Mouse (Mus musculus): Measurements from ENCODE around the gene Mpl. TPM values are rescaled to one million over a fixed set of nuclear protein-coding genes. Genes with fewer than 3 reads are reported as not detected.

Gene Mpl
- total and polyA plus RNA-seq, 2 experiments from 2014 or later: not detected

GRCm38 (mm10) chr4:118428531-118429214 lies 28.6 kb downstream of the Mpl start:
- peaks cover 12% of the 10 kb centered on the region for H3K36me3 ChIP-seq (ENCODE audit: insufficient read depth, low read length)

DNA sequence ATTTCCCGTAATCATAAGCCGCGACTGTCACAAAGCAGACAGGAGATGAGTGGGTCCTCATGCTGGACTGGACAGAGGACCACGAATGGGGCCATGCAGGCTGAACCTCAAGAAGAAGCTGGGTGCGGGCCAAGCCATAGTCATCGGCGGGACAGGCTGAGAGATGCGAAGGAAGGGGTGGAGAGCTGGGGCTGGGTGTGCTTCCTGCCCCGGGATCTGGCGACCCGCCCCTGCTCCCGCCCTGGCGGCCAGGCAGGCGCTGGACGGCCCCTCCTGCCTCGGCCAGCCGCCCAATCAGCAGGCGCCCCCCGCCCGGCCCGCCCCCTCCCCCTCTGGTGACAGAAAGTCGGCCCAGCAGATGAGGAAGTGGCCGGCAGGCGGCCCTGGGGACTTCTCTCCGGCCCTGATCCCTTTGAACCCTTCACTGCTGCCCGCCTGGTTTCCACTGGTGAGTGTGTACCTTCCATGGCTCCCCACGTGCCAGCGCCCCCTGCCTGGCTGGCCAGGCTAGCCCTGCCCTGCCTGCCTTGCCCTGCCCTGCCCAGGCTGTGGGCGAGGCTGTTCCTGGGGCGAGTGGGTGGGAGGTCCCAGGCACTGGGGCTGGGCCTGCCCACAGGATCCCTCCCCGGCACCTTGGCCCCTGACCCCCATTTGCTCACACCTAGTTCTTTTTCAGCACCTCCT lies 29.4 kb downstream of the Mpl start, which contains the start of gene Elovl1:
Gene Elovl1, plus strand, starts transcription at position 326 of the 684 bp plus-strand sequence.
- peak; percentile 93 for ATAC-seq
- peak; percentile 56 for TF ChIP-seq CTCF (IDR thresholded peaks at IDR 0.05; ENCODE audit: low read depth)
- DNase-seq (ENCODE audit: low spot score): peak; percentile 85
- Histone ChIP-seq H3K4me3 (ENCODE audit: low read length) (peak within 1 kb of the TSS; percentile 50), H3K9me3 (ENCODE audit: low read length) (no peaks in the 10 kb centered on the region), H3K9ac (replicated peaks; ENCODE audit: low read length) (peak within 1 kb of the TSS; percentile 57), H3K36me3 (ENCODE audit: insufficient read depth, low read length) (peaks cover 12% of the 10 kb centered on the region), H3K27me3 (ENCODE audit: insufficient read depth, low read length) (no peaks in the 10 kb centered on the region), H3K4me2 (ENCODE audit: low read depth, low read length) (peak within 1 kb of the TSS; percentile 96), H3K4me1 (ENCODE audit: insufficient read depth, low read length) (peaks cover 15% of the 10 kb centered on the region), H3K27ac (peak within 1 kb of the TSS; percentile 77)
- WGBS: 1% methylated on average over 20 of the region's 31 CpGs

More at GRCm38 (mm10) chr4:118428531-118429214, 28.6 kb downstream of the Mpl start:
- DNase-seq (ENCODE audit: low spot score): no peak
- peak; percentile 4; the same call in 1 of the 2 replicates for ATAC-seq
- Histone ChIP-seq H3K9ac (replicated peaks; ENCODE audit: low read length) (peak overlapping the region; percentile 57), H3K4me1 (ENCODE audit: insufficient read depth, low read length) (peaks cover 15% of the 10 kb centered on the region), H3K4me2 (ENCODE audit: low read depth, low read length) (peak overlapping the region; percentile 96), H3K27me3 (ENCODE audit: insufficient read depth, low read length) (no peaks in the 10 kb centered on the region), H3K27ac (peak overlapping the region; percentile 77; the same call in 1 of the 2 replicates), H3K9me3 (ENCODE audit: low read length) (no peaks in the 10 kb centered on the region), H3K4me3 (ENCODE audit: low read length) (peak overlapping the region; percentile 50)
- no peak for TF ChIP-seq CTCF (IDR thresholded peaks at IDR 0.05; ENCODE audit: low read depth)
- 49% methylated on average over 15 of the region's 15 CpGs for WGBS

- H3K27ac ChIP-seq: peak overlapping the region; percentile 77
- WGBS: 2% methylated on average over 5 of the region's 5 CpGs
- peaks cover 15% of the 10 kb centered on the region for H3K4me1 ChIP-seq (ENCODE audit: insufficient read depth, low read length)
- peak overlapping the region; percentile 50 for H3K4me3 ChIP-seq (ENCODE audit: low read length)
- TF ChIP-seq CTCF (IDR thresholded peaks at IDR 0.05; ENCODE audit: low read depth): no peak
- H3K4me2 ChIP-seq (ENCODE audit: low read depth, low read length): peak overlapping the region; percentile 96
- H3K36me3 ChIP-seq (ENCODE audit: insufficient read depth, low read length): peaks cover 12% of the 10 kb centered on the region
- H3K27me3 ChIP-seq (ENCODE audit: insufficient read depth, low read length): no peaks in the 10 kb centered on the region
- H3K9me3 ChIP-seq (ENCODE audit: low read length): no peaks in the 10 kb centered on the region
- no peak for DNase-seq (ENCODE audit: low spot score)
- ATAC-seq: no peak; the same call in 1 of the 2 replicates
- H3K9ac ChIP-seq (replicated peaks; ENCODE audit: low read length): peak overlapping the region; percentile 57
Observed at GRCm38 (mm10) chr4:118427415-118427767, 29.9 kb downstream of the Mpl start.

DNA sequence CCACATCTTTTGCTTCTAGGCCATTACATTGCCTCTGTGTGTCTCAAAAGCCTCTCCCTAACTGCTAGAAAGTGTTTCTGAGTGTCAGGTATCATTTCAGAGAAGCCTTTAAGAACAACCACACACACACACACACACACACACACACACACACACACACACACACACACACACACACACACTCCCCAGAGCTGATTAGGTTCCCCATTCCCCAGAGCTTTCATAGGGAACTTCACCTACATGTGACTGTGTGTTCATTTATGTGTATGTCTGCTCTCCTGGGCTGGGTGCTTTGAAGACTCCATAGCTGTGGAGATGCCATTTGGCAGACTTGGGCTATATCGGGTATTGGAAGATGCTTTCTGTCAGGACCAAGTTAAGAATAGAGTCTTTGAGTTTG lies 31.9 kb downstream of the Mpl start:
- Histone ChIP-seq H3K9ac (replicated peaks; ENCODE audit: low read length) (no peak overlapping the region), H3K4me3 (ENCODE audit: low read length) (no peak overlapping the region), H3K4me2 (ENCODE audit: low read depth, low read length) (no peak overlapping the region), H3K36me3 (ENCODE audit: insufficient read depth, low read length) (peaks cover 13% of the 10 kb centered on the region; the same call in 1 of the 2 replicates), H3K27me3 (ENCODE audit: insufficient read depth, low read length) (no peaks in the 10 kb centered on the region), H3K27ac (no peak overlapping the region), H3K9me3 (ENCODE audit: low read length) (no peaks in the 10 kb centered on the region), H3K4me1 (ENCODE audit: insufficient read depth, low read length) (peaks cover 15% of the 10 kb centered on the region)
- TF ChIP-seq CTCF (IDR thresholded peaks at IDR 0.05; ENCODE audit: low read depth): no peak
- DNase-seq (ENCODE audit: low spot score): no peak
- WGBS: 69% methylated on average over 1 of the region's 1 CpGs
- no peak for ATAC-seq

DNA sequence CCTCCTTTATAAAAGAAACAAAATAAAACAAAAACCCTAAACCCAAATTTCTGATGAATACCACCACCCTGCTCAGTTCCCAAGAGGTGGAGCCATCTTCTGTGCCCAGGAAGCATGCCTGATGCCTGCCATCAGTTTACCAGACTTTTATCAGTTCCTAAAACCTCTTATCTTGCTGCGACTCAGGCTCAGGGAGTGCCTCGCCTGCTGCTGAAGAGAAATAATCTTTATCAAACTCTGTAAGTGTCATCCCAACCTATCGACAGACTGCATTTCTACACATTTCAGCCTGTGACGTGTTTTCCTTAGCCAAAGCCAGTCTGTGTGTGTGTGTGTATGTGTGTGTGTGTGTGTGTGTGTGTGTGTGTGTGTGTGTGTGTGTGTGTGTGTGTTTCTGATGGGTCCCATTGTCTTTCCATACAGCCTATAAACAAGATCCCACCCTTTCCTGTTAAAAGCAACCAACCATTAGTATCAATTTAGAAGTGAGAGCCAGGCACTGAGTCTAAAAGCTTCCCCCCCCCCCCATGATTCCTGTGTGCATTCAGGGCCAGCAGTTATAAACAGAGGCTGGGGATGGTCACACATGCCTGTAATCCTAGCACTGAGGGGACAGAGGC lies 32.7 kb downstream of the Mpl start:
- Histone ChIP-seq H3K4me1 (ENCODE audit: insufficient read depth, low read length) (peaks cover 15% of the 10 kb centered on the region), H3K36me3 (ENCODE audit: insufficient read depth, low read length) (peaks cover 17% of the 10 kb centered on the region; the same call in 1 of the 2 replicates), H3K27me3 (ENCODE audit: insufficient read depth, low read length) (no peaks in the 10 kb centered on the region), H3K9me3 (ENCODE audit: low read length) (no peaks in the 10 kb centered on the region), H3K27ac (no peak overlapping the region), H3K4me3 (ENCODE audit: low read length) (no peak overlapping the region), H3K4me2 (ENCODE audit: low read depth, low read length) (no peak overlapping the region), H3K9ac (replicated peaks; ENCODE audit: low read length) (no peak overlapping the region)
- 83% methylated on average over 4 of the region's 4 CpGs for WGBS
- DNase-seq (ENCODE audit: low spot score) (no peak), ATAC-seq (no peak)
- TF ChIP-seq CTCF (IDR thresholded peaks at IDR 0.05; ENCODE audit: low read depth): no peak

- H3K27me3 ChIP-seq (ENCODE audit: insufficient read depth, low read length): no peaks in the 10 kb centered on the region
- WGBS: 78% methylated on average over 3 of the region's 3 CpGs
- H3K27ac ChIP-seq: no peak overlapping the region
- H3K4me3 ChIP-seq (ENCODE audit: low read length): no peak overlapping the region
- DNase-seq (ENCODE audit: low spot score) (no peak), ATAC-seq (no peak)
- H3K36me3 ChIP-seq (ENCODE audit: insufficient read depth, low read length): peaks cover 45% of the 10 kb centered on the region
- TF ChIP-seq CTCF (IDR thresholded peaks at IDR 0.05; ENCODE audit: low read depth): no peak
- H3K9me3 ChIP-seq (ENCODE audit: low read length): no peaks in the 10 kb centered on the region
- no peaks in the 10 kb centered on the region for H3K4me1 ChIP-seq (ENCODE audit: insufficient read depth, low read length)
- H3K4me2 ChIP-seq (ENCODE audit: low read depth, low read length): no peak overlapping the region
- H3K9ac ChIP-seq (replicated peaks; ENCODE audit: low read length): no peak overlapping the region
Observed at GRCm38 (mm10) chr4:118421384-118421783, 35.9 kb downstream of the Mpl start.
